Mouse (Mus musculus) heart, embryonic 14.5 days (tissue): Measurements from ENCODE around the gene Mrpl12. TPM values are rescaled to one million over a fixed set of nuclear protein-coding genes. Genes with fewer than 3 reads are reported as not detected.

Experiments
- ATAC-seq: fragments of 200-750 bp; cut with Nextera tagmentation; 2 replicates; pipeline ENCODE4 v1.8.0; 2017; ENCODE audit warnings: low read depth, moderate TSS enrichment; ENCODE audit not compliant: insufficient number of reproducible peaks, insufficient read depth, low FRiP score
- H3K27ac ChIP-seq, 2 experiments: fragments of 200-500 bp in 1 of 2; fragments of 300-500 bp in 1 of 2; sonication (generic) in 1 of 2; replicated peaks in 1 of 2; 2 replicates each; pipeline ENCODE4 v1.5.1; 2012 to 2014; ENCODE audit warnings: low read depth in 2 of 2, low read length in 2 of 2, control low read depth in 1 of 2, mild to moderate bottlenecking in 1 of 2, mixed read lengths in 1 of 2; ENCODE audit not compliant: control insufficient read depth in 1 of 2, insufficient read depth in 1 of 2
- H3K27me3 ChIP-seq: fragments of 300-500 bp; sonication (generic); 2 replicates; pipeline ENCODE4 v1.6.1; 2014; ENCODE audit warnings: mild to moderate bottlenecking, low read length, control low read depth; ENCODE audit not compliant: control insufficient read depth, insufficient read depth
- H3K36me3 ChIP-seq: fragments of 300-500 bp; sonication (generic); 2 replicates; pipeline ENCODE4 v1.6.1; 2014; ENCODE audit warnings: mild to moderate bottlenecking, control low read depth, low read length, mixed read lengths; ENCODE audit not compliant: control insufficient read depth, insufficient read depth
- H3K4me1 ChIP-seq, 2 experiments: fragments of 200-500 bp in 1 of 2; fragments of 300-500 bp in 1 of 2; sonication (generic) in 1 of 2; 2 replicates each; pipeline ENCODE4 v1.6.1; 2012 to 2014; ENCODE audit warnings: low read length in 2 of 2, control low read depth in 1 of 2, mixed read lengths in 1 of 2; ENCODE audit not compliant: control insufficient read depth in 2 of 2, insufficient read depth in 2 of 2
- H3K4me2 ChIP-seq: fragments of 300-500 bp; sonication (generic); 2 replicates; pipeline ENCODE4 v1.6.1; 2014; ENCODE audit warnings: mild to moderate bottlenecking, low read length
- H3K4me3 ChIP-seq, 2 experiments: fragments of 200-500 bp in 1 of 2; fragments of 300-500 bp in 1 of 2; sonication (generic) in 1 of 2; 2 replicates each; pipeline ENCODE4 v1.5.1; 2012 to 2014; ENCODE audit warnings: low read length in 2 of 2, mild to moderate bottlenecking in 2 of 2, control low read depth in 1 of 2, low read depth in 1 of 2, moderate library complexity in 1 of 2; ENCODE audit not compliant: control insufficient read depth in 1 of 2, insufficient read depth in 1 of 2
- H3K9ac ChIP-seq: fragments of 300-500 bp; sonication (generic); 2 replicates; pipeline ENCODE4 v1.6.1; 2014; ENCODE audit warnings: mild to moderate bottlenecking, low read length
- H3K9me3 ChIP-seq: fragments of 300-500 bp; sonication (generic); 2 replicates; pipeline ENCODE4 v1.6.1; 2016; ENCODE audit warnings: low read length, control low read depth; ENCODE audit not compliant: control insufficient read depth
- WGBS: fragments of 180-500 bp; shearing (Covaris S2); extraction: QIAGEN DNeasy Blood & Tissue Kit; methylation state at CpG from one replicate; pipeline ENCODE4 v1.1.7; 2014; 5-methylcytosine and 5-hydroxymethylcytosine counted together
- polyA plus RNA-seq: library from polyadenylated mRNA; unstranded; fragments of >200 nt; fragmentation: Nextera tagmentation; extraction: Ambion mirVana; gene quantifications from 2 replicates; pipeline ENCODE4 v1.2.1, GENCODE M21; 2014

Gene Mrpl12
- polyA plus RNA-seq, 1 experiment from 2014 or later: 239 TPM

- Histone ChIP-seq H3K9ac (peak overlapping the region; percentile 90), H3K9me3 (no peaks in the 10 kb centered on the region), H3K4me1 (peaks cover 17 to 25% of the 10 kb centered on the region in 2 experiments), H3K27ac (peak overlapping the region; percentile 77 to 80), H3K4me3 (peak overlapping the region; percentile 90 to 93), H3K4me2 (peak overlapping the region; percentile 88), H3K27me3 (no peaks in the 10 kb centered on the region), H3K36me3 (peaks cover 59% of the 10 kb centered on the region)
- under 1% methylated on average over 48 of the region's 48 CpGs for WGBS
- ATAC-seq: peak; percentile 64
Measured at GRCm38 (mm10) chr11:120492024-120492877, 7.8 kb downstream of the Mrpl12 start.

GRCm38 (mm10) chr11:120492878-120493203, 8.4 kb downstream of the Mrpl12 start:
- H3K4me3 ChIP-seq: peak overlapping the region; percentile 90 to 93
- WGBS: 21% methylated on average over 3 of the region's 3 CpGs

GRCm38 (mm10) chr11:120493351-120493750, 8.9 kb downstream of the Mrpl12 start:
- H3K27ac ChIP-seq: peak overlapping the region; percentile 77 to 80
- H3K9ac ChIP-seq: peak overlapping the region; percentile 90
- H3K9me3 ChIP-seq: no peaks in the 10 kb centered on the region
- no peaks in the 10 kb centered on the region for H3K27me3 ChIP-seq
- WGBS: 57% methylated on average over 3 of the region's 3 CpGs
- peak overlapping the region; percentile 88 for H3K4me2 ChIP-seq
- peaks cover 17 to 25% of the 10 kb centered on the region in 2 experiments for H3K4me1 ChIP-seq
- no peak for ATAC-seq
- H3K4me3 ChIP-seq: peak overlapping the region in 1 of 2 experiments; percentile 93; a peak in 2 of 4 replicates
- H3K36me3 ChIP-seq: peaks cover 59% of the 10 kb centered on the region

More at GRCm38 (mm10) chr11:120492878-120493203, 8.4 kb downstream of the Mrpl12 start:
- Histone ChIP-seq H3K36me3 (peaks cover 59% of the 10 kb centered on the region), H3K27me3 (no peaks in the 10 kb centered on the region), H3K9me3 (no peaks in the 10 kb centered on the region), H3K27ac (peak overlapping the region; percentile 77 to 80), H3K4me2 (peak overlapping the region; percentile 88), H3K9ac (peak overlapping the region; percentile 90), H3K4me1 (peaks cover 17 to 25% of the 10 kb centered on the region in 2 experiments)
- no peak for ATAC-seq

GRCm38 (mm10) chr11:120493911-120494310, 9.5 kb downstream of the Mrpl12 start:
- Histone ChIP-seq H3K36me3 (peaks cover 59% of the 10 kb centered on the region), H3K4me2 (no peak overlapping the region; the same call in 1 of the 2 replicates)
- 82% methylated on average over 3 of the region's 3 CpGs for WGBS

GRCm38 (mm10) chr11:120497436-120497835, 13.0 kb downstream of the Mrpl12 start:
- no peak overlapping the region for H3K4me2 ChIP-seq
- H3K4me1 ChIP-seq: peaks cover 6 to 17% of the 10 kb centered on the region in 2 experiments
- 89% methylated on average over 3 of the region's 3 CpGs for WGBS
- no peak for ATAC-seq
- no peak overlapping the region for H3K27ac ChIP-seq
- H3K9me3 ChIP-seq: no peaks in the 10 kb centered on the region
- no peak overlapping the region for H3K9ac ChIP-seq
- peaks cover 47% of the 10 kb centered on the region for H3K36me3 ChIP-seq
- H3K4me3 ChIP-seq: no peak overlapping the region
- H3K27me3 ChIP-seq: no peaks in the 10 kb centered on the region

More at GRCm38 (mm10) chr11:120493911-120494310, 9.5 kb downstream of the Mrpl12 start:
- no peaks in the 10 kb centered on the region for H3K9me3 ChIP-seq
- peaks cover 17 to 25% of the 10 kb centered on the region in 2 experiments for H3K4me1 ChIP-seq
- no peak overlapping the region for H3K4me3 ChIP-seq
- H3K27ac ChIP-seq: no peak overlapping the region
- no peaks in the 10 kb centered on the region for H3K27me3 ChIP-seq
- no peak for ATAC-seq
- H3K9ac ChIP-seq: no peak overlapping the region; the same call in 1 of the 2 replicates

- Histone ChIP-seq H3K9ac (no peak overlapping the region), H3K4me1 (peaks cover 3 to 11% of the 10 kb centered on the region in 2 experiments), H3K4me3 (no peak overlapping the region), H3K27me3 (no peaks in the 10 kb centered on the region), H3K27ac (no peak overlapping the region), H3K4me2 (no peak overlapping the region), H3K36me3 (peaks cover 47% of the 10 kb centered on the region), H3K9me3 (no peaks in the 10 kb centered on the region)
- WGBS: 89% methylated on average over 12 of the region's 12 CpGs
- no peak for ATAC-seq
Measured at GRCm38 (mm10) chr11:120498226-120498625, 13.8 kb downstream of the Mrpl12 start.

GRCm38 (mm10) chr11:120498891-120499290, 14.5 kb downstream of the Mrpl12 start:
- Histone ChIP-seq H3K9me3 (no peaks in the 10 kb centered on the region), H3K9ac (no peak overlapping the region), H3K27me3 (no peaks in the 10 kb centered on the region), H3K4me1 (peaks cover 0 to 7% of the 10 kb centered on the region in 2 experiments; a peak in 3 of 4 replicates), H3K36me3 (peaks cover 47% of the 10 kb centered on the region), H3K4me3 (no peak overlapping the region), H3K27ac (no peak overlapping the region), H3K4me2 (no peak overlapping the region)
- no peak for ATAC-seq
- 82% methylated on average over 5 of the region's 5 CpGs for WGBS
